Mouse (Mus musculus): Measurements from ENCODE around the gene Ampd3.

Ampd3 gene

DNA sequence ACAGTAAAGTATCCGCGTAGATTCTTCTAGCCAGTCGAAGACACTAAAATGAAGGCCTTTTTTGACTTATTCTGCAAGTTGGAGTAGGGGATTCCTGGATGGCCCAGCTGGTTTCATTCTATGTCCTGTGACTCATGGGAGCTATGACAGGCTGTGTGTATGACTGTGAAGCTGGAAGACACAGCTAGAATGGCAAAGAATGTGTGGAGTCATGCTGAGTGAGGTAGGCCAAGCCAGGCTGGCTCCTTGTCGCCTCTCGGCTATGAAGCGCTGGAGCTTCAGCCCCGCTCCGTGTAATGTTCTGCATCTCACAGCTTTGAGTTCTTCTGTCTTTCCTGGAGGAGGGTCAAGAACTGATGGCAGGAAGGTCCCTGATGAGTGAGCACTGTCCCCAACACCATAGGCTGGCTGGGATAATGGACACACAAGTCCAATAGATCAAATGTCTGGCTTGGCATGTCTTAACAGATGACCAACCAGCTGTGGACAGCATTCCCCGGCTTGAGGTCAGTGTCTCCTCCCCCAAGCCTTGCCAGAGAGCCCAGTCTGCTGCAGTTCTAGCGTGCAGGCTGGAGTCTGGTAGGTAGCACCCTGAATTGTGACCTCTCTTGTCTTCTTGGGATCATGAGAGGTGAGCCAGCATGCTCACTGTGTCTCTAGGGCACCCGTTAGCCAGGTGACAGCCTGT, 29.9 kb downstream of the Ampd3 start:
- in situ Hi-C loops (cut with MboI) = no loop called here

DNA sequence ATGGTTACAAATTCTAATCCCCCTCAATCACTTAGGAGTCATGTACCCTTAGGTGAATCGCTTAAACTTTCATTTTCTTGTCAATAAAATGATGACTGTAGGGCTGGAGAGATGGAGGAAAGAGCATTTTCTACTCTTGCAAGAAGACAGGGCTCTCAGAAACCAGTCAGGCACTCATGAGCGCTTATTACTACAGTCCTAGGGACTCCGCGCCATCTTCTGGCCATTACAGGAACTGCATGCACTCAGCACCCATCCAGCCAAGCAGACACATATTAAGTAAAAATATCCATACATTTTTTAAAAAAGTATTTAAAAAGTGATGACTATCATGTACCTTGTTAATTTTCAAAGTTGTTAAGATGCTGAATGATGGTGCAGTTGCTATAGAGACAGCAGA, 33.0 kb downstream of the Ampd3 start:
- in situ Hi-C loops (cut with MboI) = loop anchor here (5.0 to 10.0 kb wide), 2 partner anchors 74 to 214 kb away; no protein-coding TSS in a partner anchor

DNA sequence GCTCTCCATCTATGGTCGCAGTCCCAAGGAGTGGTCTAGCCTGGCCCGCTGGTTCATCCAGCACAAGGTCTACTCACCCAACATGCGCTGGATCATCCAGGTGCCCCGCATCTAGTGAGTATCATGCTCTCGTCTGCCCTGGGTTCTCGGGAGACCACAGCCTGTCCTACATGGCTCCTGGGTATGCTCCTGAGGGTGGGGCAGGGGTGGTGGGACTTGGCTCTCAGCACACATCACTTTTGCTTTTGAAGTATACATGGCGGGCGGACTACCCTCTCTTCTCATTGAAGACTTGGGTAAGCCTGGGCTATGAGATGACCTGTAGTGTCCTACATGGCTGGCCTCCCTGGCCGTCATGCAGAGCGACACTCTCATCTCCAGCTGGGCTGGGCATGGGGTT, 35.1 kb downstream of the Ampd3 start:
- in situ Hi-C loops (cut with MboI) = loop anchor here (5.0 to 10.0 kb wide), 2 partner anchors 76 to 212 kb away; no protein-coding TSS in a partner anchor

DNA sequence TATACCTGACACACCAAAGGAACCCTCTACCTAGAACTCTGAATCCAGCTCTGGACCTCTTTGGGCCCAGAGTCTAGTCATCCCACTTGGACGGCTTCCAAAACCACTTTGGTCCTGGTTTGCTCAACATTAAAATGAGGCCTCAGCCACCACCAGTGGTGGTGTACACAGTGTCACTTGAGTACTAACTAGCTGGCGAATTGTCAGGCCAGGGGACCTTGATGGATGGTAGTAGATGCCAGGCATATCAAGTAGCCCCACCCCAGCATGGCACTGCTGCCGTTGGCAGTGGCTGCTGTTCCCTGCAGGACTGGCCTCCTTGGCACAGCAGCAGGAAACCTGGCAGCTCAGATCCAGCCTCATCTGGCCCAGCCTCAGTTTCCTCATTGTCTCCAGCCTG, 36.3 kb downstream of the Ampd3 start:
- in situ Hi-C loops (cut with MboI) = loop anchor here (5.0 to 10.0 kb wide), 2 partner anchors 77 to 211 kb away; no protein-coding TSS in a partner anchor

DNA sequence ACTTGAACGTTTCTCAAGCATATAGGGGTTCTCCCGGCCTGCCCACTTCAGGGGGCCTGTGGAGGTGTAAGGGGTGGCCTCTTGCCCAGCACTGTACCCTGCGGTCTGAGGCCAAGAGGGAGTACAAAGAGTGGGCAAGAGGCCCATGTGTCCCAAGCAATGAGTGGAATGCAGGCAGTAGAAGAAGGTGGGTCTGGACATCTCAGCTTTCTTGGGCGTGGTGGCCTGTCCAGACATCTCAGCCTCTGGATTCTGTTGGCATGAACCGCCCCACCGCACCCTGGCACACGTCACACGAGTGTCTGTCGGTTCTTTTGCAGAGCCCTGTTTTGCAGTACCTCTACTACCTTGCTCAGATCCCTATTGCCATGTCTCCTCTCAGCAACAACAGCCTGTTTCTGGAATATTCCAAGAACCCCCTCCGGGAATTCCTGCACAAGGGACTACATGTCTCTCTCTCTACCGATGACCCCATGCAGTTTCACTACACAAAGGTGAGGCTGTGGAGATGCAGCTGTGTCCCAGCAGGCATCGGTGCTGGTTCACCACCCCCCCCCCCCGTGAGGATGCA, 39.5 kb downstream of the Ampd3 start:
- in situ Hi-C loops (cut with MboI) = loop anchor here (10.0 kb wide), 1 partner anchor 207 kb away; no protein-coding TSS in a partner anchor

DNA sequence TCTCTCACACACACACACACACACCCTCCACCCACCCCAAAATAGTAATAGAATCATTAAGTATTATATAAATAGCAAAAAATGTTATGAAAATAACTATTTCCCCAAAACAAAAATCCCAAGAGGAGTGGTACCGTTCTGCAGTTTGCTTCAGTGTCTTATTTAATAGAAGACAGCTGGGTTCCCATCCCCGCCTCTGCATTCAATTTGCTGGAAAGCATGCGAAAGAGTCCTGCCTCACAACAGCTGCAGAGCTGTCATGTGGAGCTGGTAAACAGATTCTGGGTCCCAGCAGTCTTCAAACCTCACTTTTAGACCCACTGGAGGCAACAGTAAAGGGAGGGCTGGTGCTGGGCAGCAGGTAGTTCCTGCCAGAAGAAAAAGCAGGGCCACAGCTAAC, 41.0 kb downstream of the Ampd3 start:
- in situ Hi-C loops (cut with MboI) = loop anchor here (10.0 kb wide), 1 partner anchor 206 kb away; no protein-coding TSS in a partner anchor

DNA sequence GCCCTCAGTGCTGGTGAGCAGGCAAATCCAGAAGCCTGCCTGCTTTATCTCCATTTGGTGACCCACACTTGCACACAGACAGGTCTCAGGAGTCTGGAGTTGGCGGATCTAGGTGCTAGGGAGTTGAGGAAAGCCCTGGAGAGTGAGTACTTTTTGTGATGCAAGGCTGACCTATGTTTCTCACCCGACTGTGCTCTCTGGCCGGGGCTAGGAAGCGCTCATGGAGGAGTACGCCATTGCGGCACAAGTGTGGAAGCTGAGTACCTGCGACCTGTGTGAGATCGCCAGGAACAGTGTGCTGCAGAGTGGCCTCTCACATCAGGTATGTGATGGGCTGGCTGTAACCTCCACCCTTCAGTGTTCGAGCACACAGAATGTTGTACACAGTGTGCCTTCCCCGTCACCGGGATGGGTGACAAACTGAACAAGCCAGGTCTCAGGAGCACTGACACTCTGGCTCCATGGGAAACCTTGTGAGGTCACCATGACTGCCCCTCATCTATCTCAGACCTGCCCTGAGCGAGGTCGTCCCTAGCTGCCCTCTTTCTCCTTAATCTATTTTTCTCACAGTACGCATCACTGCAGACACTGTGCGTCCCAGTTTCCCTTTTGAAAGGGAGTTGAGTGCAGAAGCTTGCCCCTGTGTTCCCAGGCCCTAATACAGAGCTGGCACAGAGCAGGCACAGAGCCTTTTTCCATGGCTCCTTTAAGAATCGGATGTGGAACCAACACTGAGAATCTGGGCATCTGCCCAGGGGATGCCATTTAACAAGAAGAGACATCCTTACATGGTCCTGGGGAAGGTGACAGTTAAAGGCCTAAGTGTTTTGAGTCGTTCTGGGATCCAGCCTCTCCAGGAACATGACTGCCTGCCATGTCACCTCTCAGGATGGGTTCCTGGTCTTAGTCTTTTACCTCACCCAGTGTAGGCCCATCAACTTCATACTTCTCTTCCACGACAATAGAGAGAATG, 41.9 kb downstream of the Ampd3 start:
- in situ Hi-C loops (cut with MboI) = loop anchor here (10.0 kb wide), 1 partner anchor 205 kb away; no protein-coding TSS in a partner anchor

DNA sequence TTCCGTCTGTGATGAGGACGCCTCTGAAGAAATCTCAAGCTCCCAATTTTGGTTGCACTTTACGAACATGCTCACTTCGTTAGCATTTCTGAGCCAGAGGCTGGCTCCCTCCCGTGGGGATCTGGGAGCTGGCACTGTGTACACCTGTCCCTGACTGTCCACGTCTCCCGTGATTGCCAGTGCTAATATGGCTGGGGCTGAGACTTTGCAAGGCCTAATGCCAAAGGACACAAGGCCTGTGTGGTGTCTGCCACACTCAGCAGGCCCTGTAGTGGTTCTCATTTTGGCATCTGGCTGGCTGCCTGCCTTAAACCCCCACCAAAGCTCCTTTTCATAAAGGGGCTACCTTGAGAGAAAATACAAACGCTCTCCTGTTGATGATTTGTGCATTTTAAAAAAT, 43.0 kb downstream of the Ampd3 start:
- in situ Hi-C loops (cut with MboI) = no loop called here

DNA sequence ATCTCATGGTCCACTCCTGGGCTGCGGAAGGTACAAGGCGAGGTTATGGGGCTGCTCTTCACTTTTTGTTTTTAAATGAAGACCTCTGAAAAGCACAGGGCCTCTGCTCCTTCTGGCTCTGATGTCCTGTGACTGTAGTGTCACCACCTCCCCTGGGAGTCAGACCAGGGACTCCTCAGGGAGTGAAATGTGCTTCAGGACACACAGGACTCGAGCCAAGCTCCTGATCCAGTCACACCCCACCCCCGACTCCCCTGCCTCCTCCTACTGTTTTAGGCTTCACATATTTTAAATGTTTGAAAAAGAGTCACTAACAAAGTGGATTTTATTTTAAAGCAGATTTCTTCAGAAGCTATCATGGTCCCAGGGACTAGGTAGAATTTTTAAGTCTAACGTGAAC, 43.5 kb downstream of the Ampd3 start:
- in situ Hi-C loops (cut with MboI) = no loop called here

DNA sequence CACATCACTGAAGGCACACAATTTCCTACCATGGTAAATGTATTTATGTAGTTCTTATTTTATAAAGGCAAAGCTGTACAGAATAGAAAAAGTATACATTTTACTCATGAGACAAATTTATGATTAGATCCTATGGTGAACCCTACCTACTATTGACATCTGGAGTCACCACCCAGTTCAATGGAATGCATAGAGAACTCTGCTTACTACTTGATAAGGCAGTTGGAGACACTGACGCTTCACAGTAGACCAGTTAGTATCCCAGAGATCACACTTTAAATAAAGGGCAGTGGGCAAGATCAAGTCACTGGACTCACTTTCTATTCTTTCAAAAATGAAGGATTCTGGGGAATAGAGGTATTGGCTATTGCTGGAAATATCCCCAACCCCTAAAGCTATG, 46.0 kb downstream of the Ampd3 start:
- in situ Hi-C loops (cut with MboI) = no loop called here

DNA sequence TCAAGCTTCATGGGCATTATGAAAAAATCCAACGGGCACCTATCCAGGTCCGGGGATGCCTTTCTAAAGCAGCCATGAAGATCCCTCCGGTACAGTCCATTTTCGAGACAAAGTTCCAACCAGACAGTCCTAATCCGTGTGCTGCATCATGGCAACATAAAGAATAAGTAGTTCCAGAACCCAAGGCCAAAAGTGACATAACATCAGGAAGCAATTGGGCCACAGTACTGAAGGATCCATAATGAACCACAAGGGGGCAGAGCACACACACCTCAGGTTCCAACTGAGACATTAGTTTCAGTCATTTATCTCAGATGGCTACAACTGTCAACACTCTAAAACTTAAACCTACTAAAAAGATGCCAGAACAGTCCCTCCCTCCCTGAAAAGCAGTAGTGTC, 48.0 kb downstream of the Ampd3 start:
- in situ Hi-C loops (cut with MboI) = no loop called here

DNA sequence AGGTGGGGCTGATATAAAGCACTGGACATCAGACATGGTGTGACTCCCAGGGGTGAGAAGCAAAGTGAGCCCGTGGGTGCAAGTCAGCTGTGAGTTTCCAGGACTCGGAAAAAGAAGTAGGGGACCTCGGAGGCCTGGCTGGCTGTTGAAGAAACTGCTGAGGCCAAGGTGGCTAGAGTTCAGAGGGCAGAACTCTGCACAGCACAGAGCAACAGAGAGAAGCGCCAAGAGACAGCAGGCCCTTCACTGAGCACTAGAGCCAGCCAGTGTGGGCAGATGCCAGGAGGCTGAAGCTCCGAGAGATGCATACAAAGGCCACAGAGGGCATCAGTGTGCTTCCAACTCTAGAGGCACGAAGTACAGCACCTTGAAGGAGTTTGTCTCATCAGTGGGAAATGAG, 50.2 kb downstream of the Ampd3 start:
- in situ Hi-C loops (cut with MboI) = no loop called here

DNA sequence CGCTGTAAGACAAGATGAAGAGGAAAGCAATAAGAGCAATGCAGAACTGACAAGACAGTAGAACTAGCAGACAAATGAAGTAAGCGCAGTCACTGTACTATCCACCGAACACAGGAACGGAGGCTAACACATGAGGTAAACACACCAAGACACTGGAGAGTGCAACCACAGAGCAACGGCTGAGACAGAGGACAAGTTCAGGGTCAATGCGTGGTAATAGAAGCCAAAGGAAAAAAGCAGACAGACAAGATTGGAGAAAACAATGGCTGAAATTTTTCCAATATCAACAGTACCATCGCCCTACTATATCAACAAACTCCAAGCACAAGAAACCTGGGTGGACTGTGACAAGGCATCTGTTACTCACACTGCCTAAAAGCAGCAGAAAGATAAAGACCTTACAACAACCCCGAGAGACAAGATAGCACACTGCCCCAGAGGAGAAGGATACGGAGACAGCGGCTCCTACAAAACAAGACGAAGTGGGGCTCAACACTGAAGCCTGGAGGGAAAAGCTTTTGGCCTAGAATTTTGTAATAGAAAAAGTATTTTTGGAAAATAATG, 50.9 kb downstream of the Ampd3 start:
- in situ Hi-C loops (cut with MboI) = no loop called here

DNA sequence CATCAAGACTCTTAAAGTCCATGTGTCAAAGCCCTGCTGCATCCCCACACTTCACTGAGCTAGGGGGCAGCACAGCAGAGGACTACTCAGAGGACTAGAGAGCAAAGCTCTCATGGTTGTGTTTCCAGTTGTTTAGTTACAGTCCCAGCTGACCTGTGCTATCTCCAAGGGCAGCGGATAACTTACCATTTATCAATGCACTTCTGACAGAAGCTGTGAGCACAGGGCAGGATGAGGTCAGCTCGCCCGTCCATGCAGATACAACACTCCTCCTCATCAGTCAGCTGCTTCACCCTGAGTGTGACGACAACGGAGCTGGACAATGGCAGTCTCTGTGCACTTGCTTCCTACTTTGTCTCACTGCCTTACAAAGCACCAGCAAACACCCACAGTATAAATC, 53.1 kb downstream of the Ampd3 start:
- in situ Hi-C loops (cut with MboI) = no loop called here

DNA sequence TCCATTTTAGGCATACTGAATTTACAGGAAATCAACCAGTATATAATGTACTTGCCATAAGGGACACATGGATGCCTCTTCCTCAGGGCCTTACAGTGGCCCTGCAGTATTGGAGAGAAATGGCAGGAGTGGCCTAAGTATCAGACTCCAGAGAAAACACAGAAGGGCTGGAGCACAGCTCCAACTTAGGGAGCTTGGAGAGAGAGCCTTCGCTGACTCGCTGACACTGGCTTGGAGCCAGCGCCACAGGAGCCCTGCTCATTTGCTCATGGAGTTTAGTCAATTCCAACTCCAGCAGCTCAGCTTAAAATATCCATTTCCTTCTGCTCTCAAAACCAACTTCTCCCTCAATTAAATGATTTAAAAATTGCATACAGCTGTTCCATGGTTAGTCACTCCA, 53.6 kb downstream of the Ampd3 start:
- in situ Hi-C loops (cut with MboI) = no loop called here

DNA sequence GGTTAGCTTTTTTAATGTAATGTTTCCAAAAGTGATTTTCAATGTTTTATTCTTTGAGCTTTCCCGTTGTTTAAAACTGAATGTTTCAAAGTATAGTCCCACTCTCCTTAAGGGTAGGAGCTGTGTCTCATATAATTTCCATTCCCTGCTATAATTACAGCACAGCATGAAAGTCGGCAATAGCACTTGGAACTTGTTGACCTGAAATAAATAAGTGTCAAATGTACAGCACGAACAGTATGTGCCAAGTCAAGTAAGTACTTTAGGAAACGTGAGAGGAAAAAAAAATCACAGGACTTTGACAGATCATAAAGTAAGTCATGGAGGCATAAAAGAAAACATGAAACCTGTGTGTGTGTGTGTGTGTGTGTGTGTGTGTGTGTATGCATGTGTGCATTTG, 54.0 kb downstream of the Ampd3 start:
- in situ Hi-C loops (cut with MboI) = no loop called here

DNA sequence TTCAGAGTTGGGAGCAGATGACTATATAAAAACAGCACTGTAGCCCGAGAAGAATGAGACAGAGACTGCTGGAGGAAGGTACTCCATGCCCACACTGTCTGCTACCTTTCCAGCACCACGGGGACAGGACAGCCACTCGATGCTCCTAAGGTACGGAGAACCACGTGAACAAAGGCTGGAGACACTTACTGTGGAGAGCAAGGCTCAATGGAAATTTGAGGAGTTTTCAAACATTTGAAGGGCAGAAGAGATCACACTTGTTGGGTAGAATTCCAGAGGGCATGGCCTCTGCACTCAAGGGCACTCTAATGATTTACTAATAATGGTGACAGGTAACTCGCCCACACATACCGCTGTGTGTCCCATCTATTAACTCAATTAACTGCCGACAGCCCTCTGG, 55.1 kb downstream of the Ampd3 start:
- in situ Hi-C loops (cut with MboI) = no loop called here

DNA sequence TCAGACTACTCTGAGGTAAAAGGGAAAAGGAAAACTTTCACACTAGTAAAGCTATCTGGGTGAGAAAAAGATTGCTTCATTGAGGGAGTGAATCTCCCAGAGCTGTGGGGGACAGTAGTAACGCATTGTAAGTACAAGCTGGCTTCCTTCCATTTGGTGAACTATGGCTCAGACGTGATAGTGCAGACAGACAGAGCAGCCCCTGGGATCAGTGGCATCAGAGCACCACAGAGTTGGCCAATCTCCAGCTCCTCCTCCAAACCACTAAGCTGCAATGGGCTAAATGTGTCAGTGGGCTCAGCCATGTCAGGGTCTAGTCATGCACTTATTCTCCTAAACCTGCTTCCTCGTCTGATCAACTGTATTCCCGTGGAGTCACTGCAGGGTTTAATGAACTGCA, 55.6 kb downstream of the Ampd3 start:
- in situ Hi-C loops (cut with MboI) = no loop called here

DNA sequence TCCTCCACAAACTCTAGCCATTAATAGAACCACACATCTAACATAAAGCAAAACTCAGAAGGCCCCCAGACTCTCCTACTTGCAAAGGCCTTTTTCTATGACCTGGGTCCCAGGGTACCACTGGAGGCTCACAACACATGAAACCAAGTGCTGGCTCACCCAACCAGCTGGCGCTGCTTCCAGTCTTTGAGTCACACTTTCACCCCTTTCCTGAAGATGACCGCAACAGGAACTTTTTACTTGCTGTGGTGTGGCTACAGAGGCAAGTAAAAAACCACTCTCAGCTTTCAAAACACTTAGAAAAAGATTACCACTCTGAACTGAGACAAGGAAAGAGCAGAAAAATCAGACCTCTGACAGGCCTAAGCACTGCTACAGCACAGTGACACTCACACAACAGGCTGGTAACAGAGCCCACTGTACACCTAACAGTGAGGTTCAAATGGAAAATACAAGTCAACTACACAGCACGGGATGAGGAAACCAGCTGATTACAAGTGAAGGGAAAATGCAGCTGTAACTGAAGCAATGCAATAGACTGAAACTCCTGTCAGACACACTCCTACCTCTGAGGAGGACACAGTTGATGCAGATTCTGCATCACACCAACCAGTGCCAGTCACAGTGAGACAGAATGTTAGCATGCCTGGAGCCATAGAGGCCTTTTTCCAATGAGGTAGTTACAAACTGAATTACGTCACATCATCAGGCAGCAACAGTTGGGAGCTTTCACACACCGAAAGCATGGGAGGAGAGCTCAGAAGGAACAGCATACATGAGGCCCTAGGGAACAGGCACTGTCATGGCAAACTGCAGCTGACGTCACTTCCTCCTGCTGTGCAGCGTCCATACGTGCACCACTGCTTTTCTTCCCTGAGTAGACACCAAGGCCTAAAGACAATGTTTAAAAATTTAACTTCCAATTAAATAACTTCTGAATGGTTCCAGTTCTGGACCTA, 56.3 kb downstream of the Ampd3 start:
- in situ Hi-C loops (cut with MboI) = no loop called here

DNA sequence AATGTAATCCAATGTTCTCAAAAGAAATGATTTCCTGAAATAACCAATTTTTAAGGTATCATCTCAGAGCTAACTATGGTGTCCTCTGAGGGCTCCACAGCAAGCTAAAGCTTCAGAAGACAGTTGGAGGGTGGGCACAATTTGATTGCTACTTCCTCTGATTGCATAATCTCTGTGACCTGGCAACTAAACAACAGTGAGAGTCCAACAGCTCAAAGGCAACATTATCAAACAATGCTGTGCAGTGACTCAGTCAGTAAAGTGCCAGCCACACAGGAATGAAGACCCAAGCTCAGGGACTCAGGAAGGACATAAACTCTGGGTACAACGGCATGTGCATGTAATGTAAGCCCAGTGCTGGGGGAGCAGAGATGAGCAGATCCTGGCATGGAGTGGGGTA, 65.0 kb downstream of the Ampd3 start:
- in situ Hi-C loops (cut with MboI) = no loop called here

DNA sequence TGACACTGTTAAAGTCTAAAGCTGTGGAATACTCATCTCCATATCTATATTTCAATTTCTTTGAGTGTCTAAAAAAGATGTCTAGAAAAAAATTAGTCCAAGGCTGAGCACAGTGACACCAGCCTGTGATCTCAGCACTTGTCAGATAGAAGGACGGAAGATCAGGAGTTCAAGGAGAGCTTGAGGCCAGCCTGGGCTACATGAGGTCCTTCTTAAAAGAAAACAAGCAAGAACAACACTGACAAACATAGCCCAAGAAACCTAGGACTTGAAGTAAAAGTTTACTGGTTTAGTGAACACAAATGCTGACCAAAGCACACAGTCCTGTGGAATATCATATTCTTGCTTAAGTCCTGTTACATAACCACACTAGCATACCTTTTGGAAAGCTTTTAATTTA, 66.0 kb downstream of the Ampd3 start:
- in situ Hi-C loops (cut with MboI) = no loop called here

Measured in mature B cell (primary cell).